Mouse (Mus musculus): ENCODE measurements around the gene Mcpt9. TPM values are rescaled to one million over a fixed set of nuclear protein-coding genes. Genes with fewer than 3 reads are reported as not detected.

The Mcpt9 gene
- not detected in 2 replicates for polyA plus RNA-seq (2012; rRNA removed)

GRCm38 (mm10) chr14:56030395-56030794, at the start of gene Mcpt9:
Gene Mcpt9 (minus strand): TSS chr14:56030495.

GRCm38 (mm10) chr14:56062213-56062612, 31.9 kb upstream of the Mcpt9 start, which contains the start of gene Mcpt4:
Gene Mcpt4 (minus strand): TSS chr14:56062313.

GRCm38 (mm10) chr14:56041792-56042191, 11.5 kb upstream of the Mcpt9 start, which contains the start of gene Mcpt2:
Gene Mcpt2 (plus strand): TSS chr14:56042041.

GRCm38 (mm10) chr14:56017671-56018070, 12.6 kb downstream of the Mcpt9 start, which contains the start of gene Mcpt1:
Gene Mcpt1 (plus strand): TSS chr14:56017971.

Other genes starting within 250 kb of the Mcpt9 start
- 8.0 and 9.3 TPM in 2 replicates for gene Adcy4, start 246.4 kb downstream of the Mcpt9 start, polyA plus RNA-seq (2012; rRNA removed)
- 16.6 and 17.9 TPM in 2 replicates for gene Ripk3, start 241.6 kb downstream of the Mcpt9 start, polyA plus RNA-seq (2012; rRNA removed)
- gene Nfatc4, start 207.4 kb downstream of the Mcpt9 start, polyA plus RNA-seq (2012; rRNA removed), result 13.1 and 15.8 TPM in 2 replicates
- gene Nynrin, start 176.5 kb downstream of the Mcpt9 start, polyA plus RNA-seq (2012; rRNA removed), result 1.7 and 2.3 TPM in 2 replicates
- 0.11 and 0.34 TPM in 2 replicates for gene Cbln3, start 146.1 kb downstream of the Mcpt9 start, polyA plus RNA-seq (2012; rRNA removed)
- 13.9 and 14.7 TPM in 2 replicates for gene Khnyn, start 145.5 kb downstream of the Mcpt9 start, polyA plus RNA-seq (2012; rRNA removed)
- gene Sdr39u1, start 130.2 kb downstream of the Mcpt9 start, polyA plus RNA-seq (2012; rRNA removed), result 17.2 and 19.5 TPM in 2 replicates
- gene Cma1, start 85.8 kb downstream of the Mcpt9 start, polyA plus RNA-seq (2012; rRNA removed), result 1.3 and 3.1 TPM in 2 replicates
- gene Cma2, start 79.5 kb downstream of the Mcpt9 start, polyA plus RNA-seq (2012; rRNA removed), result not detected in 2 replicates
- gene Mcpt1, start 12.5 kb downstream of the Mcpt9 start, polyA plus RNA-seq (2012; rRNA removed), result 16.9 and 47.6 TPM in 2 replicates
- 7.9 and 8.6 TPM in 2 replicates for gene Mcpt2, start 11.5 kb upstream of the Mcpt9 start, polyA plus RNA-seq (2012; rRNA removed)
- 1.5 and 2.9 TPM in 2 replicates for gene Mcpt4, start 31.8 kb upstream of the Mcpt9 start, polyA plus RNA-seq (2012; rRNA removed)
- not detected in 2 replicates for gene Mcpt8, start 54.8 kb upstream of the Mcpt9 start, polyA plus RNA-seq (2012; rRNA removed)
- gene Ctsg, start 72.1 kb upstream of the Mcpt9 start, polyA plus RNA-seq (2012; rRNA removed), result not detected in 2 replicates
- not detected in 2 replicates for gene Gzme, start 90.1 kb upstream of the Mcpt9 start, polyA plus RNA-seq (2012; rRNA removed)
- not detected in 2 replicates for gene Gzmd, start 102.1 kb upstream of the Mcpt9 start, polyA plus RNA-seq (2012; rRNA removed)
- gene Gzmg, start 129.1 kb upstream of the Mcpt9 start, polyA plus RNA-seq (2012; rRNA removed), result not detected in 2 replicates
- gene Gzmn, start 144.1 kb upstream of the Mcpt9 start, polyA plus RNA-seq (2012; rRNA removed), result not detected in 2 replicates
- not detected in 2 replicates for gene Gzmf, start 180.9 kb upstream of the Mcpt9 start, polyA plus RNA-seq (2012; rRNA removed)
- not detected in 2 replicates for gene Gzmc, start 204.2 kb upstream of the Mcpt9 start, polyA plus RNA-seq (2012; rRNA removed)
- gene Gzmb, start 231.8 kb upstream of the Mcpt9 start, polyA plus RNA-seq (2012; rRNA removed), result 0.08 and 0.09 TPM in 2 replicates

Measured in stomach, adult 2 months (tissue).